Comparison of ENCODE assay signal across 8 mouse cellular contexts in the genomic region with DNA sequence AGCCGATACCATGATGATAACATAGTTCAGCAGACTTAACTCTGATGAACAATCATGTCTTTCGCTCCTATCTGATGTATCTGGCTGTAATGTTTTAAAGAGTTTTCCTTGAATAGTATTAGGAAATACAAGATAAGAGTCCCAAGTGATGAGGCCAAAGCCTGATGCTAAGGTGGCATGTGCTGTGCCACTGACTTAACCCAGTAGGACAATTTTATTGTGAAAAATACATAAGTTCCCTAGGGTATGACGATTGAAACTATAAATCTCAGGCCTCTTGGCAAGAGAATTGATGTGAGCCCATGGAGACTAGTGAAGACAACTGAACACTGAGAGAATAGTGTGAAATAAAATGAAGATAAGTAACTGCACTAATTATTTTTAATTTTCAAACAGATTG. TPM values are rescaled to one million over a fixed set of nuclear protein-coding genes. Genes with fewer than 3 reads are reported as not detected.
A peak's percentile ranks its signal among the peaks of the same experiment; 100 is the strongest.
DNase-seq lines count a peak whose midpoint lies in the region; ATAC-seq and TF ChIP-seq lines count a peak whose summit lies in the region.

No protein-coding gene starts in this region.

- WGBS in forebrain, embryonic 16.5 days = 30% methylated on average over 3 of the region's 3 CpGs
- WGBS in liver, postnatal 0 days (ENCODE audit: insufficient replicate concordance) = 16% methylated on average over 3 of the region's 3 CpGs

- peak; percentile 17 for DNase-seq in heart, adult 11 months
- DNase-seq in heart, postnatal 14 days = no peak
- no peak for DNase-seq in liver, postnatal 0 days
- no peak for DNase-seq in ovary, adult 18-20 months (ENCODE audit: low spot score)
- no peak for DNase-seq in left cerebral cortex, adult 11 months (ENCODE audit: low spot score)
- DNase-seq in testis, postnatal 14 days (ENCODE audit: low spot score) = no peak

- H3K9me3 ChIP-seq in E14TG2a.4 (ENCODE audit: low read length) = no peaks in the 10 kb centered on the region
- no peaks in the 10 kb centered on the region for H3K9me3 ChIP-seq in forebrain, embryonic 16.5 days (ENCODE audit: control insufficient read depth, low read length)
- H3K9me3 ChIP-seq in liver, postnatal 0 days (ENCODE audit: low read length) = no peaks in the 10 kb centered on the region

- no peak for ATAC-seq in forebrain, embryonic 16.5 days
- ATAC-seq in liver, postnatal 0 days = no peak

- TF ChIP-seq CTCF in E14TG2a.4 (conservative IDR thresholded peaks at IDR 0.05; ENCODE audit: low read length) = no peak
- no peak for TF ChIP-seq CTCF in liver, postnatal 0 days (IDR thresholded peaks at IDR 0.05; ENCODE audit: low read depth)

- peak overlapping the region; percentile 14; the same call in 1 of the 2 replicates for H3K9ac ChIP-seq in forebrain, embryonic 16.5 days (replicated peaks; ENCODE audit: low read depth, low read length)
- H3K9ac ChIP-seq in liver, postnatal 0 days (replicated peaks) = no peak overlapping the region; the same call in 1 of the 2 replicates

- no peak overlapping the region for H3K27ac ChIP-seq in forebrain, embryonic 16.5 days (ENCODE audit: low read length)
- no peak overlapping the region for H3K27ac ChIP-seq in liver, postnatal 0 days (ENCODE audit: low read depth)

- H3K4me2 ChIP-seq in forebrain, embryonic 16.5 days (ENCODE audit: low read length) = peak overlapping the region; percentile 47
- peak overlapping the region; percentile 92 for H3K4me2 ChIP-seq in liver, postnatal 0 days (ENCODE audit: low read depth, low read length)

- peak overlapping the region; percentile 86 for H3K4me3 ChIP-seq in E14TG2a.4 (replicated peaks; ENCODE audit: low read length)
- peak overlapping the region; percentile 6 for H3K4me3 ChIP-seq in forebrain, embryonic 16.5 days (replicated peaks; ENCODE audit: low read length)
- H3K4me3 ChIP-seq in liver, postnatal 0 days (ENCODE audit: low read depth, low read length) = peak overlapping the region; percentile 81

- H3K36me3 ChIP-seq in E14TG2a.4 (ENCODE audit: insufficient read depth, low read length) = peaks cover 56% of the 10 kb centered on the region
- peaks cover 17% of the 10 kb centered on the region for H3K36me3 ChIP-seq in forebrain, embryonic 16.5 days (ENCODE audit: control insufficient read depth, insufficient read depth)
- H3K36me3 ChIP-seq in liver, postnatal 0 days (replicated peaks; ENCODE audit: insufficient read depth, low read length) = peaks cover 43% of the 10 kb centered on the region

- intact Hi-C loops in heart, postnatal 14 days (cut with DNase I) = loop anchor here (5.0 to 10.0 kb wide), 2 partner anchors 95 to 823 kb away; a partner anchor contains a TSS

- no peaks in the 10 kb centered on the region for H3K27me3 ChIP-seq in E14TG2a.4 (ENCODE audit: insufficient read depth, low read length)
- H3K27me3 ChIP-seq in forebrain, embryonic 16.5 days (replicated peaks; ENCODE audit: control insufficient read depth, insufficient read depth, low read length) = no peaks in the 10 kb centered on the region
- no peaks in the 10 kb centered on the region for H3K27me3 ChIP-seq in liver, postnatal 0 days (ENCODE audit: insufficient read depth, low read length)

- TF ChIP-seq EP300 in liver, postnatal 0 days (IDR thresholded peaks at IDR 0.05; ENCODE audit: low read depth) = no peak

- H3K4me1 ChIP-seq in E14TG2a.4 (replicated peaks; ENCODE audit: low read depth, low read length) = peaks cover 13% of the 10 kb centered on the region
- H3K4me1 ChIP-seq in forebrain, embryonic 16.5 days (replicated peaks; ENCODE audit: control insufficient read depth, insufficient read depth, low read length) = peaks cover 23% of the 10 kb centered on the region
- peaks cover 18% of the 10 kb centered on the region for H3K4me1 ChIP-seq in liver, postnatal 0 days (ENCODE audit: insufficient read depth)

RNA-seq across cellular contexts. Expression of a gene that starts 3.0 kb away (rescaled TPM):
- 10 to 100 TPM; 12.8 to 15.8 TPM for total RNA-seq in heart, postnatal 14 days (2021)
- polyA plus RNA-seq in forebrain, embryonic 16.5 days (2015; fragmentation: Nextera tagmentation; extraction: Ambion mirVana) = 14.3 and 16.9 TPM in 2 replicates
- 2.0 and 2.3 TPM in 2 replicates for polyA plus RNA-seq in liver, postnatal 0 days (2015; fragmentation: Nextera tagmentation; extraction: Ambion mirVana)

RNA-seq across cellular contexts. Expression of a gene that starts 32.9 kb away (rescaled TPM):
- total RNA-seq in heart, postnatal 14 days (2021) = 10 to 100 TPM; 17.4 to 17.6 TPM
- polyA plus RNA-seq in forebrain, embryonic 16.5 days (2015; fragmentation: Nextera tagmentation; extraction: Ambion mirVana) = 34.8 and 37.6 TPM in 2 replicates
- 13.8 and 16.2 TPM in 2 replicates for polyA plus RNA-seq in liver, postnatal 0 days (2015; fragmentation: Nextera tagmentation; extraction: Ambion mirVana)

RNA-seq across cellular contexts. Expression of a gene that starts 32.9 kb away (rescaled TPM):
- total RNA-seq in heart, postnatal 14 days (2021) = 1 to 10 TPM; 1.9 to 2.2 TPM
- polyA plus RNA-seq in forebrain, embryonic 16.5 days (2015; fragmentation: Nextera tagmentation; extraction: Ambion mirVana) = 17.1 and 17.7 TPM in 2 replicates
- polyA plus RNA-seq in liver, postnatal 0 days (2015; fragmentation: Nextera tagmentation; extraction: Ambion mirVana) = 19.5 and 20.2 TPM in 2 replicates

RNA-seq across cellular contexts. Expression of a gene that starts 59.2 kb away (rescaled TPM):
- under 1 TPM; 0.31 to 0.41 TPM for total RNA-seq in heart, postnatal 14 days (2021)
- polyA plus RNA-seq in forebrain, embryonic 16.5 days (2015; fragmentation: Nextera tagmentation; extraction: Ambion mirVana) = 3.0 and 3.5 TPM in 2 replicates
- 3,100 and 3,165 TPM in 2 replicates for polyA plus RNA-seq in liver, postnatal 0 days (2015; fragmentation: Nextera tagmentation; extraction: Ambion mirVana)

Comparison
In these comparisons a context has a peak if more than half of its experiments do, and no peak if none do; other contexts are left out.
1. H3K4me3 ChIP-seq: peak in every context shown above with its lines; median percentile 86 in E14TG2a.4; 81 in liver, postnatal 0 days; 6 in forebrain, embryonic 16.5 days.